Mouse (Mus musculus) liver, postnatal 0 days (tissue): ENCODE measurements at regions not wholly inside any gene's neighbourhood (a gene's known extent, or its start where the extent isn't known, plus 50 kb on each side); places are given as distances from the start of the nearest gene placed in this dataset.

ENCODE experiments used
- CTCF ChIP-seq: sonication (generic); IDR thresholded peaks from 2 replicates; pipeline ENCODE4 v1.5.1; 2016; ENCODE audit warnings: antibody characterized with exemption, low read depth
- EP300 ChIP-seq: IDR thresholded peaks from 2 replicates; pipeline ENCODE4 v1.6.1; 2016; ENCODE audit warnings: antibody characterized with exemption, low read depth, mild to moderate bottlenecking

- TF ChIP-seq EP300, result no peak
- TF ChIP-seq CTCF, result no peak
Measured at GRCm38 (mm10) chr15:50053468-50053867, 3831.2 kb upstream of the Gm7489 start.
